Mouse (Mus musculus): ENCODE results near the gene Wdr48. TPM values are rescaled to one million over a fixed set of nuclear protein-coding genes. Genes with fewer than 3 reads are reported as not detected.

Wdr48 gene
- polyA plus RNA-seq, 1 experiment, result 27.5 TPM

GRCm38 (mm10) chr9:119966221-119966910 lies 71.7 kb downstream of the Wdr48 start:
- no peak overlapping the region for H3K4me3 ChIP-seq (ENCODE audit: extremely low read depth, insufficient read depth, insufficient read length)
- peaks cover 2% of the 10 kb centered on the region; the same call in 1 of the 2 replicates for H3K4me1 ChIP-seq (ENCODE audit: control insufficient read depth, insufficient read depth, insufficient read length)
- no peaks in the 10 kb centered on the region for H3K27me3 ChIP-seq (ENCODE audit: control insufficient read depth, insufficient read depth, low read length)
- no peak for TF ChIP-seq POLR2A (IDR thresholded peaks at IDR 0.05; ENCODE audit: low read depth, low read length)
- no peak for TF ChIP-seq CTCF (IDR thresholded peaks at IDR 0.05; ENCODE audit: extremely low read depth, insufficient read depth, insufficient read length, insufficient replicate concordance)
- 94% methylated on average over 26 of the region's 26 CpGs for WGBS
- DNase-seq (ENCODE audit: low read depth in 1 of 2, low spot score in 2 of 2), result no peak
- no peak overlapping the region for H3K27ac ChIP-seq (ENCODE audit: insufficient read depth, low read length)
- H3K36me3 ChIP-seq (ENCODE audit: control insufficient read depth, insufficient read depth, low read length), result peaks cover 5% of the 10 kb centered on the region

DNA sequence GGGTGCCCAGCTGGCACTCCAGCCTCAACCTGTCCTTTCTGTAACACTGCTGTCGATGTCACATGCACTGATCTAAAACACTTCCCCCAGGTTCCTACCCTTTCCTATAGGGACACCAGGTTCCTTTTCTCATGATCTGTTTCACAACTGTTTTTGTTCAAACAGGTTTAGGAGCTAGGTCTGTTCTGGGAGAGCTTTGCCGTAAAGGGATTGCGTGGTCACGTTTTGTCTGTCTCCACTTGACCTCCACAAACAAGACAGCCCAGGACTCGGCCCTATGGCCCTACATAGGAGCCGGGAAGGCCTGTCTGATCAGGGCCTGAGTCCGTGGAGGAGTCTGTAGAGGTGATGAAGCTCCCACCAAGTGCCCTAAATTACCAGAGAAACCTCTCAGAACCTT lies 75.1 kb downstream of the Wdr48 start:
- peaks cover 35% of the 10 kb centered on the region for H3K36me3 ChIP-seq (ENCODE audit: control insufficient read depth, insufficient read depth, low read length)
- 86% methylated on average over 7 of the region's 7 CpGs for WGBS
- TF ChIP-seq CTCF (IDR thresholded peaks at IDR 0.05; ENCODE audit: extremely low read depth, insufficient read depth, insufficient read length, insufficient replicate concordance) (no peak), POLR2A (IDR thresholded peaks at IDR 0.05; ENCODE audit: low read depth, low read length) (no peak)

GRCm38 (mm10) chr9:119970221-119970620 lies 75.5 kb downstream of the Wdr48 start:
- Histone ChIP-seq H3K27ac (ENCODE audit: insufficient read depth, low read length) (no peak overlapping the region), H3K27me3 (ENCODE audit: control insufficient read depth, insufficient read depth, low read length) (no peaks in the 10 kb centered on the region), H3K36me3 (ENCODE audit: control insufficient read depth, insufficient read depth, low read length) (peaks cover 38% of the 10 kb centered on the region), H3K4me3 (ENCODE audit: extremely low read depth, insufficient read depth, insufficient read length) (no peak overlapping the region), H3K4me1 (ENCODE audit: control insufficient read depth, insufficient read depth, insufficient read length) (no peaks in the 10 kb centered on the region)
- TF ChIP-seq CTCF (IDR thresholded peaks at IDR 0.05; ENCODE audit: extremely low read depth, insufficient read depth, insufficient read length, insufficient replicate concordance) (peak; percentile 36; the same call in 1 of the 2 replicates), POLR2A (IDR thresholded peaks at IDR 0.05; ENCODE audit: low read depth, low read length) (no peak)
- 52% methylated on average over 6 of the region's 6 CpGs for WGBS
- peak in 1 of 2 experiments; percentile 38 for DNase-seq (ENCODE audit: low read depth in 1 of 2, low spot score in 2 of 2)

More for the DNA sequence above, 75.1 kb downstream of the Wdr48 start:
- no peaks in the 10 kb centered on the region for H3K27me3 ChIP-seq (ENCODE audit: control insufficient read depth, insufficient read depth, low read length)
- no peak overlapping the region for H3K27ac ChIP-seq (ENCODE audit: insufficient read depth, low read length)
- no peaks in the 10 kb centered on the region for H3K4me1 ChIP-seq (ENCODE audit: control insufficient read depth, insufficient read depth, insufficient read length)
- H3K4me3 ChIP-seq (ENCODE audit: extremely low read depth, insufficient read depth, insufficient read length), result no peak overlapping the region
- DNase-seq (ENCODE audit: low read depth in 1 of 2, low spot score in 2 of 2), result no peak

- Histone ChIP-seq H3K36me3 (ENCODE audit: control insufficient read depth, insufficient read depth, low read length) (peaks cover 39% of the 10 kb centered on the region), H3K27ac (ENCODE audit: insufficient read depth, low read length) (no peak overlapping the region), H3K27me3 (ENCODE audit: control insufficient read depth, insufficient read depth, low read length) (no peaks in the 10 kb centered on the region), H3K4me1 (ENCODE audit: control insufficient read depth, insufficient read depth, insufficient read length) (no peaks in the 10 kb centered on the region), H3K4me3 (ENCODE audit: extremely low read depth, insufficient read depth, insufficient read length) (no peak overlapping the region)
- DNase-seq (ENCODE audit: low read depth in 1 of 2, low spot score in 2 of 2), result no peak
- no peak for TF ChIP-seq POLR2A (IDR thresholded peaks at IDR 0.05; ENCODE audit: low read depth, low read length)
- no peak for TF ChIP-seq CTCF (IDR thresholded peaks at IDR 0.05; ENCODE audit: extremely low read depth, insufficient read depth, insufficient read length, insufficient replicate concordance)
- WGBS, result 90% methylated on average over 7 of the region's 7 CpGs
These were observed 76.3 kb downstream of the Wdr48 start for GRCm38 (mm10) chr9:119970763-119971656.

- no peaks in the 10 kb centered on the region for H3K27me3 ChIP-seq (ENCODE audit: control insufficient read depth, insufficient read depth, low read length)
- H3K27ac ChIP-seq (ENCODE audit: insufficient read depth, low read length), result no peak overlapping the region
- peaks cover 3% of the 10 kb centered on the region; the same call in 1 of the 2 replicates for H3K4me1 ChIP-seq (ENCODE audit: control insufficient read depth, insufficient read depth, insufficient read length)
- peaks cover 41% of the 10 kb centered on the region for H3K36me3 ChIP-seq (ENCODE audit: control insufficient read depth, insufficient read depth, low read length)
- 88% methylated on average over 10 of the region's 10 CpGs for WGBS
- no peak overlapping the region for H3K4me3 ChIP-seq (ENCODE audit: extremely low read depth, insufficient read depth, insufficient read length)
- DNase-seq (ENCODE audit: low read depth in 1 of 2, low spot score in 2 of 2), result no peak
- no peak for TF ChIP-seq POLR2A (IDR thresholded peaks at IDR 0.05; ENCODE audit: low read depth, low read length)
- no peak for TF ChIP-seq CTCF (IDR thresholded peaks at IDR 0.05; ENCODE audit: extremely low read depth, insufficient read depth, insufficient read length, insufficient replicate concordance)
These were observed 77.5 kb downstream of the Wdr48 start for GRCm38 (mm10) chr9:119972166-119972565.

GRCm38 (mm10) chr9:119972582-119972981 lies 77.9 kb downstream of the Wdr48 start:
- TF ChIP-seq CTCF (IDR thresholded peaks at IDR 0.05; ENCODE audit: extremely low read depth, insufficient read depth, insufficient read length, insufficient replicate concordance) (no peak), POLR2A (IDR thresholded peaks at IDR 0.05; ENCODE audit: low read depth, low read length) (no peak)
- H3K27me3 ChIP-seq (ENCODE audit: control insufficient read depth, insufficient read depth, low read length), result no peaks in the 10 kb centered on the region
- H3K36me3 ChIP-seq (ENCODE audit: control insufficient read depth, insufficient read depth, low read length), result peaks cover 41% of the 10 kb centered on the region
- DNase-seq (ENCODE audit: low read depth in 1 of 2, low spot score in 2 of 2), result no peak
- no peak overlapping the region for H3K27ac ChIP-seq (ENCODE audit: insufficient read depth, low read length)
- H3K4me3 ChIP-seq (ENCODE audit: extremely low read depth, insufficient read depth, insufficient read length), result no peak overlapping the region
- H3K4me1 ChIP-seq (ENCODE audit: control insufficient read depth, insufficient read depth, insufficient read length), result peaks cover 3% of the 10 kb centered on the region; the same call in 1 of the 2 replicates
- 85% methylated on average over 12 of the region's 12 CpGs for WGBS
